Mouse (Mus musculus) lung, adult 2 months (tissue): ENCODE measurements around the gene Myl6.

Experiments used
- CTCF ChIP-seq: fragments of 200-500 bp; IDR thresholded peaks from 2 replicates; pipeline ENCODE4 v1.5.1; 2011; ENCODE audit warnings: mild to moderate bottlenecking, low read length, control low read depth; ENCODE audit not compliant: insufficient read depth
- POLR2A ChIP-seq: fragments of 200-500 bp; IDR thresholded peaks from 2 replicates; pipeline ENCODE4 v1.6.1; 2011; ENCODE audit warnings: low read depth, mild to moderate bottlenecking, control low read depth, low read length, borderline replicate concordance; ENCODE audit errors: extremely low read depth

DNA sequence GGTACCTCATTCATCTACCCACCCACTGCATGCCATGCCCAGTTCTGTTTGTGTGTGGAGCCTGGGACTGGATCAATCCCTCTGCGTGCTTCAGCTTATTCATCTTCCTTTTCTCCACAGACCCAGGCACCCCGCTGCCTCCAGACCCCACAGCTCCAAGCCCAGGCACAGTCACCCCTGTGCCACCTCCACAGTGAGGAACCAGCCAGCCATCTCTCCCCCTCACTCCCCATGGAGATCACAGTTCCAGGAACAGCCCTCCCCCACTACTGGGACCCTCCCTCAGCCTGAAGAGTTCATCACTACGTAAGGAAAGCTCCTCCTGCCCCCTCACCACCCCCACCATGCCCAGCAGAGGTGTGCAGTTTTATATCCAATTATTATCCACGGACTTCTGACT lies 5.2 kb downstream of the Myl6 start:
- no peak for TF ChIP-seq CTCF
- TF ChIP-seq POLR2A: no peak
